Mouse (Mus musculus): ENCODE measurements around the gene Clip4. TPM values are rescaled to one million over a fixed set of nuclear protein-coding genes. Genes with fewer than 3 reads are reported as not detected.

The Clip4 gene
- total and polyA plus RNA-seq, 2 experiments from 2014 or later = 11.7 to 14.9 TPM

DNA sequence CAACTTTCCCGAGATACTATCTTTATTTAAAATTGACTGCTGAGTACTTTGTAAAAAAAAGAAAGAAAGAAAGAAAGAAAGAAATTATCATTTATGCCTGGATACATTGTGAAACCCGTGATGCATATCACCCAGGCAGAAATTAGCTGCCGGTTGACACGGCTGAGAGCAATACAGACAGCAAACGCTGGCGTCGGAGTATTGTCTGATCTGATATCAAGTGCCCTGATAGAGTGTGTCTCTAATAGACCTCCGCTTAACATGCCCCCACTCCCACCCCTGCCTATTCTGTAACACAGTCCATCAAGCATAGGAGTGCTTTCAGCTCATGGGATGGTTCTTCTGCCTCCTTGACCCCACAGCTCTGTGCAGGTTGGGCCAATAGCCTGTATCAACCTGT, 20.7 kb upstream of the Clip4 start:
- Histone ChIP-seq H3K4me1 (ENCODE audit: insufficient read depth) (no peaks in the 10 kb centered on the region), H3K27me3 (ENCODE audit: insufficient read depth, low read length) (no peaks in the 10 kb centered on the region), H3K4me2 (ENCODE audit: low read depth) (no peak overlapping the region), H3K9me3 (ENCODE audit: low read length) (no peaks in the 10 kb centered on the region), H3K27ac (ENCODE audit: low read depth, low read length) (0 out of 2 replicates have a peak overlapping the region, but pooled peaks have one; percentile 21), H3K9ac (no peak overlapping the region), H3K36me3 (ENCODE audit: insufficient read depth) (no peaks in the 10 kb centered on the region), H3K4me3 (ENCODE audit: low read depth, low read length) (no peak overlapping the region)
- TF ChIP-seq CTCF (IDR thresholded peaks at IDR 0.05; ENCODE audit: low read depth) = no peak
- 57% methylated on average over 8 of the region's 8 CpGs for WGBS
- ATAC-seq (peak; percentile 45; the same call in 1 of the 2 replicates), DNase-seq (no peak)

DNA sequence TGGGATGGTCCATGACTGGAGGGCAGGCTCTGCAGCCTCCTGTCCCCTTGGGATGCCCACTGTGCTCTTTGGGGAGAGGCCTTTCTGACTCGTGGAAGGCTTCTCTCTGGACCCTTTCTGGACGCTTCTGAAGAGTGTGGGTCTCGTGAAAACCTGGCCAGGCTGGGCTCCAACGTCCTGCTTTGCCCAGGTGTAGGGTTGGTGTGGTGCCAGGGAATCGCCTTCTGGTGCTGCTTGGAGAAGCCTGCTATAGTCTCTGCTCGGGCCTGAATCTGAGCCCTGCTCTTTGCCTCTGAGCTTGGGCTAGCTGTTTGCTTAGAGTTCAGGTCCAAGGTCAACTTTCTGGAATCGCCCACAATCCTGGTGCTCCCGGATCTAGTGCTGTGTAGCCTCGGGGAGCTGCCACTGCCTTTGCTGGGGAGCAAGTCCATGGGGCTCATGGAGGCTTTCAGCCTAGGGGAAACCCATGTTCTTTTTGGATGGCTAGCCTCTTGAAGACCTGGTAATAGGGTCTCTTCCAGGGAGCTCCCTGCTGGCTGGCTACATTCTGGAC, 18.6 kb upstream of the Clip4 start:
- 88% methylated on average over 9 of the region's 9 CpGs for WGBS

DNA sequence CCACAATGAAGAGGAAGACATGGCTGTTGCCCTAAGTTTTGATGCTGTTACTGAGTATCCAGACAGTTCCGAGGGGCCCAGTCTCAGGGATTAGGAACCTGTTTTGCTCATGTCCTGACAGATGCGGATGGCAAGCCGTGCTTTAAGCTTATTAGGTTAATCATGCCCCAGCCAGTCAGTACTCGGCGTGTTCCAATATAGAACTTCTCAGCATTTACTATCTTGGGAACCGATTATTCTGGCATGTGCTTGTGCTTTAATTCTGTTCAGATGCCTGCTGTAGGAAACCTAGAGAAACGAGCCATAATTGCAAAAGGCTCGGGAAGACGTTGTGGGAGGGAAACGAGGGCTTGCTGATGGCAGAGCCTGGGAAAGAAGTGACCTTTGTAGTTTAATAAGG, 15.4 kb upstream of the Clip4 start, which contains the start of gene Pcare:
Pcare (minus strand) TSS at position 64 of the 400 bp plus-strand sequence.
- no peaks in the 10 kb centered on the region for H3K9me3 ChIP-seq (ENCODE audit: low read length)
- H3K4me1 ChIP-seq (ENCODE audit: insufficient read depth) = no peaks in the 10 kb centered on the region
- DNase-seq (no peak), ATAC-seq (peak; percentile 20; the same call in 1 of the 2 replicates)
- no peak within 1 kb of the TSS for H3K27ac ChIP-seq (ENCODE audit: low read depth, low read length)
- no peak within 1 kb of the TSS for H3K4me3 ChIP-seq (ENCODE audit: low read depth, low read length)
- H3K27me3 ChIP-seq (ENCODE audit: insufficient read depth, low read length) = no peaks in the 10 kb centered on the region
- 39% methylated on average over 10 of the region's 10 CpGs for WGBS
- H3K36me3 ChIP-seq (ENCODE audit: insufficient read depth) = no peaks in the 10 kb centered on the region
- no peak within 1 kb of the TSS for H3K9ac ChIP-seq
- H3K4me2 ChIP-seq (ENCODE audit: low read depth) = no peak within 1 kb of the TSS
- no peak for TF ChIP-seq CTCF (IDR thresholded peaks at IDR 0.05; ENCODE audit: low read depth)

More for the DNA sequence above, 18.6 kb upstream of the Clip4 start:
- no peak overlapping the region for H3K4me2 ChIP-seq (ENCODE audit: low read depth)
- DNase-seq (no peak), ATAC-seq (no peak)
- no peaks in the 10 kb centered on the region for H3K27me3 ChIP-seq (ENCODE audit: insufficient read depth, low read length)
- H3K9ac ChIP-seq = no peak overlapping the region
- H3K9me3 ChIP-seq (ENCODE audit: low read length) = no peaks in the 10 kb centered on the region
- H3K36me3 ChIP-seq (ENCODE audit: insufficient read depth) = no peaks in the 10 kb centered on the region
- no peak overlapping the region for H3K27ac ChIP-seq (ENCODE audit: low read depth, low read length)
- H3K4me3 ChIP-seq (ENCODE audit: low read depth, low read length) = no peak overlapping the region
- no peak for TF ChIP-seq CTCF (IDR thresholded peaks at IDR 0.05; ENCODE audit: low read depth)
- no peaks in the 10 kb centered on the region for H3K4me1 ChIP-seq (ENCODE audit: insufficient read depth)

DNA sequence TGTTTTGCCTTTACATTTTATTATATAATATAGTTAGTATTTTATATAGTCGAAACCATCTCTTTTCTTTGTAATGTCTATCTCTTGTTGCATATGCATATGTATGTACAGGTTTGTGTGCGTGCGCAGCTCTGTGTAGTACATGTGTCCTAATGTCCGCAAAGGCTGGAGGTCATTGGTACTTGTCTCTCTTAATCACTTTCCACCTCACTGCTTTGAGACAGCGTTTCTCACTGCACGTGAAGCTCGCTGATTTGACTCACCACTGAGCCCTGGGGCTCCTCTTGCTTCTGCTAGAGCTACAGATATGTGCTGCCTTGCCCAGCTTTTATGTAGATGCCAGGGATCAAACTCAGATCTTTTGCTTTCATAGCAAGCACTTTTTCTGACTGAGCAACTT, 7.7 kb upstream of the Clip4 start:
- DNase-seq (no peak), ATAC-seq (no peak)
- Histone ChIP-seq H3K4me2 (ENCODE audit: low read depth) (no peak overlapping the region), H3K4me1 (ENCODE audit: insufficient read depth) (no peaks in the 10 kb centered on the region), H3K27me3 (ENCODE audit: insufficient read depth, low read length) (no peaks in the 10 kb centered on the region), H3K9me3 (ENCODE audit: low read length) (no peaks in the 10 kb centered on the region), H3K4me3 (ENCODE audit: low read depth, low read length) (no peak overlapping the region), H3K27ac (ENCODE audit: low read depth, low read length) (no peak overlapping the region), H3K36me3 (ENCODE audit: insufficient read depth) (no peaks in the 10 kb centered on the region), H3K9ac (no peak overlapping the region)
- no peak for TF ChIP-seq CTCF (IDR thresholded peaks at IDR 0.05; ENCODE audit: low read depth)
- WGBS = 72% methylated on average over 7 of the region's 7 CpGs

DNA sequence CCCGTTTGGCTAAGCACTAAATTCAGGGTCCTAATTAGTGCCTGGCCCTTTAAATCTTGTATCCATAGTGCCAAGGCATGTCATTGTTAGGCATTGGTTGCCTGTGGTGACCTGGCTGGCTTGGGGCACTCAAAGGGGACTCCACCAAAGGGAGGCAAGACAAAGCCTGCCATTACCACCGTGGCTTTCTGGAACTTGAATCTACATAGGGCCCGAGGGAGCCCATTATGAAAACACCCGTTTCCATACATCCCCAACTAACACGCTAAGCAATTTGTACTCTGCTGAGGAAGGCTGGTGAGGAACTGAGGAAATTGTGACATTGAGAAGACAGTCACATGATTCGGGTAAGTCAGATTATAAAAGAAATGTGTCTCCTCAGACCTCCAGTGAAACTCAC, 1.3 kb downstream of the Clip4 start:
- TF ChIP-seq CTCF (IDR thresholded peaks at IDR 0.05; ENCODE audit: low read depth) = no peak
- ATAC-seq = peak; percentile 69; the same call in 1 of the 2 replicates

DNA sequence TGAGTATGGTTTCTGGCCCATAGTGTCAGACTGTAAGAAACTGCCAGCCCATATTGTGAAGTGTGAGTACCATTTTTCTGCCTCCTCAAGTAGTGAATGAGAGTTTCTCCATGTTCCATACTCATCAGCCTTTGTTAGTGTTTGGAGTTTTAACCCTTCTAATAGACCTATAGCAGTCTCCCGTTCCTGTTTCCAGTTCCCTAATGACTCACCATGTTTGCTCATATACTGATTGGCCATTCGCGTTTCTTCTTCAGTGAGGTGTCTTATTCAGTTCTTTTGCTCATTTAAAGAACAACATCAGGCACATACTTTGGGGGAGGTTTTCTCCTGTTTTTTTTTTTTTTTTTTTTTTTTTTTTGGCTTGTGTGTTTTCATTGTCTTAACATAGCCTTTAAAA, 2.4 kb downstream of the Clip4 start:
- no peaks in the 10 kb centered on the region for H3K36me3 ChIP-seq (ENCODE audit: insufficient read depth)
- H3K4me3 ChIP-seq (ENCODE audit: low read depth, low read length) = no peak overlapping the region
- H3K9ac ChIP-seq = no peak overlapping the region
- 78% methylated on average over 3 of the region's 3 CpGs for whole genome bisulfite sequencing
- no peak overlapping the region for H3K4me2 ChIP-seq (ENCODE audit: low read depth)
- H3K27me3 ChIP-seq (ENCODE audit: insufficient read depth, low read length) = no peaks in the 10 kb centered on the region
- ATAC-seq = no peak
- no peaks in the 10 kb centered on the region for H3K9me3 ChIP-seq (ENCODE audit: low read length)
- TF ChIP-seq CTCF (IDR thresholded peaks at IDR 0.05; ENCODE audit: low read depth) = no peak
- H3K27ac ChIP-seq (ENCODE audit: low read depth, low read length) = no peak overlapping the region
- no peaks in the 10 kb centered on the region for H3K4me1 ChIP-seq (ENCODE audit: insufficient read depth)
- DNase-seq = no peak

More for the DNA sequence above, 1.3 kb downstream of the Clip4 start:
- no peaks in the 10 kb centered on the region for H3K27me3 ChIP-seq (ENCODE audit: insufficient read depth, low read length)
- peak; percentile 27 for DNase-seq
- 4% methylated on average over 6 of the region's 6 CpGs for WGBS
- no peak overlapping the region for H3K9ac ChIP-seq
- no peak overlapping the region for H3K4me3 ChIP-seq (ENCODE audit: low read depth, low read length)
- H3K36me3 ChIP-seq (ENCODE audit: insufficient read depth) = no peaks in the 10 kb centered on the region
- H3K4me2 ChIP-seq (ENCODE audit: low read depth) = no peak overlapping the region
- H3K27ac ChIP-seq (ENCODE audit: low read depth, low read length) = no peak overlapping the region
- no peaks in the 10 kb centered on the region for H3K4me1 ChIP-seq (ENCODE audit: insufficient read depth)
- no peaks in the 10 kb centered on the region for H3K9me3 ChIP-seq (ENCODE audit: low read length)

DNA sequence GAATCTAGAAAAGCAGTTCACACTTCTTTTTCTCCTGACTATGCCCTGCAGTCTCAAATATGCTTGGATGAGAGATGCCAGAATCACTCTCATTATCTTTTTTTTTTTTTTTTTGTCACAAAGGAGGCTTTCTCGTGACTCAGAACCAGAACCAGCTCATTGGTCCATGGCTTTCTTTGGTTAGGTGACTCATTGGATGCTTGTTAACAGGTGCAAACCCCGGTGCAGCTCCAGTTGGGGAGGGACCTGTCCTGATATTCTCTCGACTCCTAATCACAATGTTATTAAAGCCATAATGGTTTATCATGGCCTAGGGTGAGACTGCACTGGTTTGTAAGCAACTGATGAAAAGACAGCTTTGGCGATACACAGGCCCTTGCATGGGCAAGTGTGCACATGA, 5.9 kb downstream of the Clip4 start:
- 69% methylated on average over 4 of the region's 4 CpGs for WGBS
- no peak for ATAC-seq
- no peak for TF ChIP-seq CTCF (IDR thresholded peaks at IDR 0.05; ENCODE audit: low read depth)

More for the DNA sequence above, 5.9 kb downstream of the Clip4 start:
- DNase-seq = no peak
- Histone ChIP-seq H3K4me2 (ENCODE audit: low read depth) (no peak overlapping the region), H3K4me1 (ENCODE audit: insufficient read depth) (no peaks in the 10 kb centered on the region), H3K9ac (no peak overlapping the region), H3K4me3 (ENCODE audit: low read depth, low read length) (no peak overlapping the region), H3K27ac (ENCODE audit: low read depth, low read length) (no peak overlapping the region), H3K27me3 (ENCODE audit: insufficient read depth, low read length) (no peaks in the 10 kb centered on the region), H3K9me3 (ENCODE audit: low read length) (no peaks in the 10 kb centered on the region; the same call in 1 of the 2 replicates), H3K36me3 (ENCODE audit: insufficient read depth) (no peaks in the 10 kb centered on the region)
